Mouse (Mus musculus) fat pad, adult 2 months (tissue): ENCODE results near the gene Zdhhc6.

Source experiments
- DNase-seq: peaks from one replicate; pipeline ENCODE4 v3.0.0-alpha.2; 2011; ENCODE audit warnings: low read depth, low spot score; ENCODE audit errors: extremely low read depth

Zdhhc6 gene

DNA sequence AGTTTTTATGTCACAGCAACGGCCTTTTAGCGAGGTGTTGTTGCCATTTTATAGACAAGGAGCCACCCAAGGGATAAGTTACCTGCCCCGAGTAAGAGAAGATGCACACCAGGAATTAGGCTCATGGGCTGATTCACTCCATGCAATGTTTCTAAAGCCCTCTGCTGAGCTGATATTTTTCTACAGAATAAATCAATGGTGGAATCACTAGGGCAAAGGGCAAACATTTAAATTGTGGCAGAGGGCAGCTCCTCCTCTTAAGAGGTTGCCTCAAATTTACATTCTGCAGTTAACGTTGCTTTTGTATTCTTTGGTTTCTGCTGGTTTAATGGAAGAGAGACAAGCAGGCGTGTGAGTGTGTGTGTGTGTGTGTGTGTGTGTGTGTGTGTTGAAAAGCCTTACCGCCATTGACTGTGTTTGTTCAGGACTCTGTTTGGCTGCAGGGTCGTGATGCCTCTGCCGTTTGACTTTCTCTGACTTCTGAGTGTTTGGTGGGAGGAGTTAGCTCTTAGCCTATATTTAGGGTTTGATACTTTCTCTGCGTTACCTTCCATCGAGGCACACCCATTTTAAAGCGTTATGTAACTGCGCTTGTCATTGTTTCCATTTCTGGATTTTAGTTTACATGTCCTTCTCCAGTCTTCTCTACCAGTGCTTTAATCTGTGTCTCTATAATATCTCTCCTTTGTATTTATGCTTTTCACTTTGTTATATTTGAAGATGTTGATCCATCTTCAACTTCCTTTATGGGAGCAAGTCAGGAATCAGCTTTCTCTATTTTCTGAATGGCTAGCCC, 55.2 kb downstream of the Zdhhc6 start:
- DNase-seq: no peak

DNA sequence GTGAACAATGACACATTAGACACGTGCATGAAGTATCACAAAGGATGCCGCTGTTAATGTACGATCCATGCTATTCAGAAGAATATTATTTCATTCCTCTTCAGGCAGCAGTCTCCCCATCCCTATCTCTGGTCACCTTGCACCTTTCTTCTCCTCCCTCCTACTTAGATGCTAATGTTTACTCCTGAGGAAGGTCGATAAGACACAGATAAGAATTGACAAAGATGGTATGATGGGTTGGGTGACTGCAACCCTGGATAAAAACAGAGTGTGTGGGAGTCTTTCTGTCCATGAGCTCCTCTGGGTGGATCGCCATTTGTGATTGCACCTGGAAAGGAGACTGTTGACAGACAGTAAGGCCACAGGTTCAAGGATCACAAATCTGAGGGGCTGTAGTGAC, 57.3 kb downstream of the Zdhhc6 start:
- DNase-seq: no peak

DNA sequence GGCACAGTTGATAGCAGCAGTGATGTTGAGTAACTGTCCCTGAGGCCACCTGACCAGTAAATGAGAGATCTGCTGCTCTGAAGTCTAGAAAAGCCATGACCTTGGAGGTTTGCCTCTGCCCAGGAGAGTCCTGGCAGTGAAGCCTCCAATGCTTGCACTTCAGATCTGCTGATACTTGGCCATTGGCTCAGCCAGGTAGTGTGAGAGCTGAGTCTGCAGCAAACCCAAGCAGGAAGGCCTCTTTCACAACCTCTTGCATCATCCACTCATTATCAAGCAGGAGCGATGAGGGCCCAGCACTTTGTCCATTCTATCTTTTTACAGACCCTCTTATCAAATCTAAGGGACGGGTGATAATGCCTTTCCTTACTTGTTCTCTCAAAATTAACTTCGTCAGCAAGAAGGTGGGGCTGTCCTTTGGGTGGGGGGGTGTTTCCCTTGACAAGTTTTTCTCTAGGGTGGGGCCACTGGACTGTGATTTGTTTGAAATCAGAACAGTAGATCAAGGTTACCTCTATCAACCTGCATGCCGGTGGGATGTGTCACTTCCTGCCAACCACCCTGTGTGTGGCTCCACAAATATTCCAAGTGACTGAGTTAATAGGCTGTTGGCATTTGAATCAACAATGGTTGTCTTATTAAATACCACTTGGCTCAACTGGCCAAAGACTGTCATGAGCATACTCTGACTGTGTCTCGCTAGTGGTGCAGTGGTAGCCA, 58.0 kb downstream of the Zdhhc6 start:
- DNase-seq: peak; percentile 99

DNA sequence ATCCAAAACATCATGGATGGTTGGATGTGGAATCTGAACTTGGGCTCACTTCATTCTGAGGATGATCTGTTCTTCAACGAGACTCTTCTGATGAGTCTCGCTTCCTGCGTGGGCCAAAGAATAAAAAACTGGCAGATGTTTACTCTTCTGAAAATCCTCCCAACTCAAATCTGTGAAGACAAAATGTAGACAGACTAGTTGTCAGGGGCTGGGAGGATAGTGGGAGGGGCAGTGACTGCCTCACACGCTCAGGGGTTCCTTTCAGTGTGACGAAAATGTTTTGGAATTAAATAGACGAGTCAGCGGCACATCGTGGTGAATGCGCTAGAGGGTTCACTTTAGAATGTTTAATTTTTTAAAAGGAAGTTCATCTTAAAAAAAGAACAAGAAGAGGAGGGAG, 59.7 kb downstream of the Zdhhc6 start:
- DNase-seq: no peak

DNA sequence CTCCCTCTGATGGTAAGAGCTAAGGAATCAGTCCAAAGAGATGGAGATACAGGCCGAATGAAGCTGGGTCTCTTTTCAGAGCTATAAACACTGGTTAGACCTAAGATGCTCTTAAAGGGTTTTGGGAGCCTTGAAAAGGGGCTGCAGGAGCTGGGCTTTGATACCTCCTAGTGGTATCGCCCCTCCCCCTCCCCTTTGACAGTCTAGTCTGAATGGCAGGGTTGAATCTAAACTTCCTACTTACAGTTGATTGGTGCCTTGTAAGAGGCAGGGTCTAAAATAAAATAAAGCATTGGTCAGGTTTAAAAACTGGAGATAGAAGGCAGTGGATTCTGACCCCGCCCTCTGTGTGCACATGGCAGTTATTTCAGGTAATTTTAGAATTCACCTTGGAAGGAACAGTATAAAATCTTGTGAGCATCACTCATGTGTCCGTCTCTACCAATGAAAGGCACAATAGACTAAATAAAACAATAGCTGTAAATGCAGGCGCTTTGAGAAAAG, 61.3 kb downstream of the Zdhhc6 start:
- no peak for DNase-seq

DNA sequence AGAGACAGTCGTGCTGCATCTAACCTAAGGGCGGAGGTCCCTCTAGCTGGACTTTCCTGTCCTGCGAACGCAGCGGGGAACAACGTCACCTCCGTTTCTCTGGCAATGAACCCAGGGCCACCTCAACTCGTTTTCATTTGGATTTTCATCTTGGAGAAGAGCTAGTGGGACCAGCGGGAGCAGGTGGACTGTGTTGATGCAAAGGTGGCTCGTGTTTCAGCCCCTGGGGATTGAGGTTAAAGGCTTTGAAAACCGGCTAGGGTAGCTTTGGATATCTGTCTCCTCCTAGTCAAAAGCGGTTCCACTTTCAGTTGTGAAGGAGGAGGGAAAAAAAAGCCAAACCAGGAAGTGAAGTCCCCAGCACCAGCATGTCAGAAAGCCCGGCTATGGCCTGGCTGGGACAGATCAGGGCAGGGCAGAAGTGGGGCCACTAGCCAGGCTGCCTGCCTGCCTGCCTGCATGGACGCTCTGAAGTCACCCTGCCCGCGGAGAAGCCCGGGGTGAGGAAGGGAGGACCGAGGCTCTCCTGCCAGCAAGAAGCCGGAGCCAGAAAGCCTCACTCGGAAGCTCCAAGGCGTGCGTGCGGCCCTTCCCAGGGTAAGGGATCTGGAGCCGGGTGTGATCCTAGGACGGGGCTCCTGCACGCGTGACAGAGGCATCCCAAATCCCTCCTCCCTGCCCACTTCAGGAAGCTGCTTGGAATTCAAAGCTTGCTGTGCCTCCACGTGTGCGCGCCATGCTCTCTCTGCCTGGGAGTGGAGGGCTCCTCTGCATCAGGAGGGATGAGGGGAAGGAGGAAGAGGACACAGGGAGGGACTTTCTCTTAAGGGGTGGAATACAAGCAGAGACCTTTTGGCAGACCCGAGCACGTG, 62.0 kb downstream of the Zdhhc6 start:
- no peak for DNase-seq

DNA sequence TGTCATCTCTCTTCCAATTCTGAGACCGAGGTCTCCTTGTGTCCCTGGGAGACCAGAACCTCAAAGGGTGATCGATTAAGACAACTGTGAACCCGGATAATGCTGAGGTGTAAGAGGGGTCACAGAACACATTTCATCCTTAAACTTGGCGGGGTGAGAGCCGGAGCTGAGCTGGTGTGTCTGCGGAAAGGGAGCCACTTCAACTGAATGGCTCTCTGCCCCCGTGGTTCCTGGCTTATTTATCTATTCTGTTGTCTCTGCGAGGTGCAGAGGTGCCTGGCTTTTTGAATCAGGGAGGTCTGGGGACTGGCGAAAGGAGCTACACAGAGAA, 62.6 kb downstream of the Zdhhc6 start:
- no peak for DNase-seq

DNA sequence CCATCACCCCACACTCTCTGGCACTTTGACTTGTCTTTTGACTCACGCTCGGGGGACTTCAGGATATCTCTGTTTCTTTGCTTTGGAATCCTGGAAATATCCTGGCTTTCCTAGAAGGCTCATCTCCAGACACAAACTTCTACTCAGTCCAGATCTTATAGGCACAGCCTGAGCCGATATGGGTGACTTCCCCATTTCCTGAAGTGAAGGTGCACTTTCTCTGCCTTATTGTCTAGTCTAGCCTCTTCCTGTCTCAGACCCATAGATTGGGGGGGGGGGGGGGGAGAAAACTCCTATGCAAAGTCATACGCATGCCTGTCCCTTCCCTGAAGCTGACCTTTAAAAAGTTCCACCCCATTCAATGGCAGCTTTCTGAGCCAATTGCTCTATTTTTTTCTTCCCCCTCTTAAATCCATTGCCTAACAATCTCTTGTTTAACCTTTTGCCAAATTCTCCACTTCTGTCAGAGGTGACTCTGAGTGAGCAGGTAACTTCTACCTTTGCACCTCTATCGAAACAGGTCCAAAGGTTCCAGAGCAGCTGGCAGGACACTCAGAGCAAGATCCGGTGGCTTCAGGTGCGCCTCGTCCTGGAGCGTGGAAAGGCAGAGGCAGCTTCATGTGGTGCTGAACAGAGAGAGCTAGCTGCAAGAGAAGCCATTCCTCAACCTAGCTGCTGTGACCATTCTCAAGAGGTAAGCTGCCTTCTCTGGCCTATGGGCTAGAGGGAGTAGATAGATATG, 64.3 kb downstream of the Zdhhc6 start, which contains the start of gene Acsl5:
Gene Acsl5, plus strand, starts transcription at position 556 of the 742 bp plus-strand sequence.
- DNase-seq: no peak

DNA sequence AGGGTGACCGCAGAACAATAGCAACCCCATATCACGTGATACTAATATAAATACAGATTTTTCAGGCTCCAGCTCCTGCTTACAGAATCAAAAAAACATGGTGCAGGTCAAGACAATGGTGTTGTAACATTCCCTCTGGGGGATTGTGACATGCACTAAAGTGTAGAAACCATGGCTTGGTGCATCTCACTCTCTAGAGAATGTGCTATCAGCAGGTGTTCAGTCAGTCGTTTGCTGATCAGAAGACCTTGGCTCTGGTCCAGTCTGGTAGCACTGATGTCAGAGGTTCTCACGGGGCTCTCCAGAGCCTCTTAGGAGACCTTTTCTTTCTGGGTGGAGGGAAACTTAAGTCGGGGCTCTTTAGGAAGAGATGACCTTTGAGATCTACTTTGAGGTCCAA, 65.4 kb downstream of the Zdhhc6 start:
- DNase-seq: peak; percentile 74

DNA sequence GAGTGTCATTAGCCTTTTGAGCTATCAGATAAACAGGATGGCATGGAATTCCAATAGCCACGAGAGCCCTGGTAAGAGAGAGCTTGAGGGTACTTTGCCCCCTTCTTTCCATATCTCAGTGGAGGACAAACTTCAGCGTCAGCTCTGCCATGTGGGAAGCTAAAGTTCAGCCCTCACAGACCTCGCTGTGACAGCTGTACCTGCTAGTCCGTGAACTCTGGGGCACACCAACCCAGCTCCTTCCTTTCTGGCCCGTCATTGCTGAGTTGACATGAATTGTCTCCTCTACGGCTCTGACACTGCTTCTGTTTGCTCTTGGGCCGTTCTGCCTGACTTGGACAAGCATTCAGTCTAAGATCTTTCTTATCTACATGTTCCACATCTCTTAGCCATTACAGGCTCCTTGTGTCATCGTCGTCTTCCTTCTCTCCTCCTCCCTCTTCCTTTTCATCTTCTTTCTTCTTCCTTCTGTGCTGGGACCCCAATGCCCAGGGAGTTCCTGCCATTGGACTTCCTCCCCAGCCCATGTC, 67.8 kb downstream of the Zdhhc6 start:
- no peak for DNase-seq

DNA sequence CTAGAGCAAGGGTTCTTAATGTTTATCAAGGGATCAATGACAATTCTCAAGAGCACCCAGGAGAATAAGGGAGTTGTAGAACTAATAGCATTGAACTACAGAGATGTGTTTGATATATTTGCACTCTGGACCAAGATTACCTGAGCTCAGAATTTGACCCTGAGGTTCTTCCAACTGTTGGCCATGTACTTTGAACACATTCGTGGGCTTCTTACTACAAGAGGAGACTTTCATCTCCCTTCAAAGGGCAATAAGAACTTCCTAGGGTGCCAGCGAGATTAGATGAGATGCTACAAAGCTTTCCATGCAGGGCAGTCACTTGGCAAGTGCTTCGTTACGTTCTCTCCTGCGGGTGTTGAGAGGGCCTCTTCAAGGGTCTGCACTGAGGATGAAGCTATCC, 68.3 kb downstream of the Zdhhc6 start:
- no peak for DNase-seq

DNA sequence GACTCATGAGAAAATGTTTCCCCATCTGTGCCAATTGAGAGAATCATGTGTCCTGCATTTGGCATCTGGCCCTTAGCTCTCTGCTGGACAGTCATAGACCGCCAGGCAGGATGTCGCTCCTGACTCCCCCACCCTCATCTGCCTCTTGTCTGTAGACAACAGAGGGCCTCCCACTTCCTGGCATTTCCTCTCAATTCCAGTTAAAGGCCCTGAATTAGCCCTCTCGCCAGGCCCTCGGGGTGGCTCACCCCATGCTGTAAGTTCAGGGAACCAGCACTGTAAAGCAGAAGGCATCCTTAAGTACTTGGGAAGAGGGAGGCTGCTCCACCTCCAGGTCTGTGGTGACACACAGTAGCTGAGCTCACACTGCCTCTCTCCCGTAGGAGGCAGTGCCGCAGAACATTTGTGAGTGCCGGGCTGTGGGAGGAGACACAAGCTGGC, 71.0 kb downstream of the Zdhhc6 start:
- no peak for DNase-seq

DNA sequence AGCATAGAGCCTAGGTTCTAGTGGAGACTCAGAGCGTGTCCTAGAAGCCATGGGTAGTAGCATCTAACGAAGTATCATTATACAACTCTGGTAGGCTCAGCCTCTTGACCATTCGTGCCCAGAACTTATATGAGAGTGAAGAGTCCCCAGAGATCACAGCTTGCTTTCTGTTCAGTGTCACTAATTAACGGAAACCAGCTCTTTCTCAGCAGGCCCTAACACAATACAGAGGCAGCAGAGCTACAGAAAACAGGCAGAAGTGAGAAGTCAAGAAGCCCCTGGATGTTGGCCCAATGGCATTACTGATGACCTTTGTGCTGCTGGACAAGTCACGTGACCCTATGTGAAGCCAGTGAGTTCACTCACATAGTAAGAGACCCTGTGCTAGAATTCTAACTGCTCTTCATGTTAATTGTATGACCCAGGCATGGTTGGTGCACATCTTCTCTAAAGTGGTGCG, 74.6 kb downstream of the Zdhhc6 start, which contains the start of gene Gucy2g:
Gene Gucy2g, minus strand, starts transcription at position 51 of the 460 bp plus-strand sequence.
- DNase-seq: no peak

DNA sequence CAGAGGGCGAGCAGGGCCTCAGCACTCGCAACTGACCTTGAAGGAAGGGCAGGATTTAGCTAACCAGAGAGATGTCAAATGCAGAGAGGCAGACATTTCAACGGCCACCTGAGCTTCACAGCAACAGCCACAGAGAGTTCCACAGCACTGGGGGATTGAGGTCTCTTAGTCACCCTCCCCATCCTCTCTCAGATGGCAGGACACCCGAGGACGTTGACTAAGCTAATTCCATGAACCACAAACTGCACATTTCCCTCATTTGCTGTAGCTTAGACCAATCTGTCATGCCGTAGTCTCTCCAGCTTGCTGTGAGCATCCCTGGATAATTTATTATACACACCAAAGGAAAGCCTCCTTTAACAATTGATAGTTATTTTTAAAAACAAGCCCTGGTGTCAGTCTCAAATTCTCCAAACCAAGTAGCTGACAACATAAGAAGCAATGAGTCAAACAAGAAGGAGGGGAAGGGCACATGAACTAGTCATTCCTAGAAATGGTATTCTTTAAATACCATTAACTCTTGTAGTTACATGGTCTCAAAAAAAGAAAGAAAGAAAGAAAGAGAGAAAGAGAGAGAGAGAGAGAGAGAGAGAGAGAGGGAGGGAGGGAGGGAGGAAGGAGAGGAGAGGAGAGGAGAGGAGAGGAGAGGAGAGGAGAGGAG, 75.9 kb downstream of the Zdhhc6 start:
- no peak for DNase-seq

DNA sequence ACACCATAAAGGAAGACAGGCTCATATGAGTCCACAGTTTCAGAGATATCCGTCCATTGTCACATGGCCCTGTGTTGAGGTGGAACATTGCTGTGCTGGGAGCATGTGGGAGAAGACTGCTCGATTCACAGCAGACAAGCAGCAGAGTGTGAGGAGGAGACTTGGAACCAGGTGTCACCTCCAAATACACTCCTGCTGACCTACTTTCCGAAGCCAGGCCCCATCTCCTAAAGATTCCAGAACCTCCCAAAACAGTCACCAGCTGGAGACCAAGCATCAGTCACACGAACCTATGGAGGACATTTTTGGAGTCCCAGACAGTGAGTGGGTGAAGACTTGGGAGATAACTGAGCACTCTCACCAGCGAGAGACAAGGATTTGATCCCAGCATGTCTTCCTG, 79.3 kb downstream of the Zdhhc6 start:
- no peak for DNase-seq

DNA sequence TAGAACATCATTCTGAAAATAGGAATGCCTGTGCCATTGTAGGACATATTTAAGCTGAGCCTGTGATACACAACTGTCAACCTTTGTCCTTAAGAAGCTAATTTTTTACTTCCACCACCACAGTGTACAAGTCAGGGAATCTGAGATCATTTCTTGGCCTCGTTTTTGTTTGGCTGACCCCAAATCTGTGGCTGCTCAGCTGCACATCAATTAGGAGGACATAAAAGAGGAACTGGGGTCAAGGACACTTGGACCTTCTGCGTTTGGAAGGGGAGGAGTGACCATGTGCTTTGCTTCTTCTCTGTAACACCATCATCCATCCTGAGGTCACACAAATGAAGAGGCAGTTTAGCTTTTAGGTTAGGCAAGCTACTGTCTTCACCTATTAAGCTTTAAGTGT, 79.8 kb downstream of the Zdhhc6 start:
- DNase-seq: no peak

DNA sequence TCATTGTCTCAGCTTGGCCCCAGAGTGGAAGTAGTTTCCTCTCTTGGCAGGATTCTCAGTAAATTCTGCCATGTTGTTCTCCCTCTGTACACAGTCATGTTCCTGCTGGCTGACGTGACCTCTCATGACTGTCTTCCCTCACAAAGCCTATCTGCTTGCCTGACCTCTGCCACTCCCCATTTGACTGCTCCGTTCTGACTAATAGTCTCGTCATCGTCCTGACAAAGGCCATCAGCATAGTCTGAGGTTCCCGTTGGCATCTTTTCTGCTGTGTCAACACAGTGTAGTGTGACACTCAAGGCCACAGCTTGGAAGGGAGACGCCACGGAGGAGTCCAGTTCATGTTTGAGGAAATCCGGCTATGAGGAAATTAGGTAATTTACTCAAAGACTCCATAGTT, 83.7 kb downstream of the Zdhhc6 start:
- no peak for DNase-seq

DNA sequence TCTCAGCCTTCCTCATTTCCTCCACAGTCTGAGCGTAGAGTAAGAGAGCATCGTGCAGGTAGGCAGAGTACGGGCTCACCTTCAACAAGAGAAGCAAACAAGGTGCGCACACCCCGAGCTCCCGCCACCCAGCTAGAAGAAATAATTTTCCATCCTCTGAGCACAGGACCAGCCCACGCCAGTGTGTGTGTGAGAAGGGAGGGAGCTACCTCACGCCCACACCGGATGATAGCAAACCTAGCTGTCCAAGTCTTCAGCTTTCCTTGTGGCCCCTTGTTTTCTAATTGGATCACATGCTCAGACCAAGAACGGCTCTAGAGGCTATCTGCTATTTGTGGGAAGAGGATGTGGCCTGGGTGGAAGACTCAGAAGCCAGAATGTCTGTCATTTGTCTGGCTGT, 84.8 kb downstream of the Zdhhc6 start:
- DNase-seq: no peak

DNA sequence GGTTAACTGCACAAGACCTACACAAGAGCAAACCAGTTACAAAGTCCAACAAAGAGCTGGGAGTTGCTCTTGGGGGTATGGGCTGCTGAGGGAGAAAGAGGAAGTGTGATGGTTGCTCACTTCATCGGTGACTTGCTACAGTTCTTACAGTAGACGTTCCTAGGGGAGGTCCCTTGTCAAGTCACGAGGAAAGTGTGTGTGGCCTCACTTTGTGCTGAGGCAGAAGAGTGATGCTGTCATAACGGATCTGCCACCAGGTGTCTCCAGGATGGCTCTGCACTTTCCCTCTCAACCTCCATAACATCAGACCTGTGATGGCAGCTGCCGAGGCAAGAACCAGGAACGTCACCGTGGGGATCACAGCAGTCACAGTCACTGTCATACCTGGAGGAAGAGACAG, 88.7 kb downstream of the Zdhhc6 start:
- DNase-seq: no peak

DNA sequence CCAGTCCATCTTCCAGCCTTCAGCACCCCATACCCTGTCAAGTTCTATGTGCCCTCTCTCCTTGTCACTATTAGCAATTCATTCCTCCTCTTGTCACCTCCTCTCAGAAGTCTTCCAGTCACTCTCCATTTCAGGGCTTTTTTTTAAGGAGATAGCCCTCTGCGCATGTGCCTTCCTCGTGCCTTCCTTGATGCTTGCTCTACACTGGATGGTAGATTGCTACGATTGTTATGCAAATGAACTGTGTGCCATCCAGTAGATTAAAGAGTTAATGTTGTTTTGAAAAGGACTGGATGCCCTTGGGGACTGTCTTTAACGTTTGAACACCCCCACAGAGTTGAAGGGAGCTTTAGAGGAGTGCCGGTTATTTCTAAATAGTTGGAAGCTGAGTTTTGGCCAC, 89.2 kb downstream of the Zdhhc6 start:
- DNase-seq: no peak
